Mouse (Mus musculus) brain, embryonic 18.5 days (tissue): Measurements from ENCODE around the gene Trim9.

Experiments used
- DNase-seq: peaks from one replicate; pipeline ENCODE4 v3.0.0-alpha.2; 2012; ENCODE audit warnings: low read depth, low spot score

Gene Trim9

GRCm38 (mm10) chr12:70347202-70347841, at the start of gene Trim9:
TSS of gene Trim9 (minus strand) at chr12:70347614.
- peak; percentile 96 for DNase-seq

GRCm38 (mm10) chr12:70395061-70395460, 47.6 kb upstream of the Trim9 start:
- DNase-seq = no peak

- DNase-seq = no peak
These were observed 43.8 kb upstream of the Trim9 start for GRCm38 (mm10) chr12:70391236-70391635.

- DNase-seq = no peak
These were observed 27.6 kb upstream of the Trim9 start for GRCm38 (mm10) chr12:70374976-70375375.

GRCm38 (mm10) chr12:70372874-70373273, 25.5 kb upstream of the Trim9 start:
- no peak for DNase-seq

GRCm38 (mm10) chr12:70369348-70369747, 21.9 kb upstream of the Trim9 start:
- no peak for DNase-seq

GRCm38 (mm10) chr12:70368820-70369219, 21.4 kb upstream of the Trim9 start:
- no peak for DNase-seq

- DNase-seq = peak; percentile 80
These were observed 20.2 kb upstream of the Trim9 start for GRCm38 (mm10) chr12:70367326-70368248.

- DNase-seq = no peak
These were observed 15.6 kb upstream of the Trim9 start for GRCm38 (mm10) chr12:70363016-70363415.

- no peak for DNase-seq
These were observed 12.9 kb upstream of the Trim9 start for GRCm38 (mm10) chr12:70360276-70360675.

- DNase-seq = no peak
These were observed 12.0 kb upstream of the Trim9 start for GRCm38 (mm10) chr12:70359443-70359842.

- DNase-seq = no peak
These were observed 7.5 kb upstream of the Trim9 start for GRCm38 (mm10) chr12:70354926-70355325.

GRCm38 (mm10) chr12:70350490-70350889, 3.1 kb upstream of the Trim9 start:
- DNase-seq = no peak

- no peak for DNase-seq
These were observed 2.4 kb upstream of the Trim9 start for GRCm38 (mm10) chr12:70349788-70350187.

- no peak for DNase-seq
These were observed 612 bp upstream of the Trim9 start for GRCm38 (mm10) chr12:70348026-70348425.

- DNase-seq = no peak
These were observed 1.0 kb downstream of the Trim9 start for GRCm38 (mm10) chr12:70346139-70347026.

- DNase-seq = no peak
These were observed 1.8 kb downstream of the Trim9 start for GRCm38 (mm10) chr12:70345531-70346138.

GRCm38 (mm10) chr12:70335176-70335575, 12.2 kb downstream of the Trim9 start:
- DNase-seq = no peak

- DNase-seq = no peak
These were observed 14.1 kb downstream of the Trim9 start for GRCm38 (mm10) chr12:70333253-70333805.

GRCm38 (mm10) chr12:70329059-70329458, 18.4 kb downstream of the Trim9 start:
- DNase-seq = no peak

- DNase-seq = no peak
These were observed 20.5 kb downstream of the Trim9 start for GRCm38 (mm10) chr12:70326956-70327355.
